In genomic region chr11:117870688-117871365, GRCm38 (mm10) we compare ENCODE assay signal across 8 mouse cellular contexts. TPM values are rescaled to one million over a fixed set of nuclear protein-coding genes. Genes with fewer than 3 reads are reported as not detected.
DNase-seq lines count a peak whose midpoint lies in the region; ATAC-seq and TF ChIP-seq lines count a peak whose summit lies in the region.

No protein-coding gene starts in this region.

- no peak overlapping the region for H3K9ac ChIP-seq in intestine, postnatal 0 days (ENCODE audit: low read depth, low read length)
- H3K9ac ChIP-seq in limb, embryonic 11.5 days (ENCODE audit: low read length) = no peak overlapping the region
- H3K9ac ChIP-seq in stomach, embryonic 16.5 days (ENCODE audit: low read length) = peak overlapping the region; percentile 52

- WGBS in intestine, postnatal 0 days = 40% methylated on average over 12 of the region's 12 CpGs
- WGBS in limb, embryonic 11.5 days = 40% methylated on average over 12 of the region's 12 CpGs
- 36% methylated on average over 12 of the region's 12 CpGs for WGBS in stomach, embryonic 16.5 days

- H3K27me3 ChIP-seq in intestine, postnatal 0 days (replicated peaks; ENCODE audit: control insufficient read depth, insufficient read depth, low read length) = no peaks in the 10 kb centered on the region
- H3K27me3 ChIP-seq in limb, embryonic 11.5 days (ENCODE audit: control insufficient read depth, insufficient read depth, low read length) = no peaks in the 10 kb centered on the region
- H3K27me3 ChIP-seq in stomach, embryonic 16.5 days (ENCODE audit: control insufficient read depth, insufficient read depth, low read length) = no peaks in the 10 kb centered on the region

- peaks cover 4% of the 10 kb centered on the region; the same call in 1 of the 2 replicates for H3K36me3 ChIP-seq in intestine, postnatal 0 days (ENCODE audit: control insufficient read depth, insufficient read depth)
- H3K36me3 ChIP-seq in limb, embryonic 11.5 days (ENCODE audit: control insufficient read depth, insufficient read depth, low read length) = no peaks in the 10 kb centered on the region; the same call in 1 of the 2 replicates
- no peaks in the 10 kb centered on the region for H3K36me3 ChIP-seq in stomach, embryonic 16.5 days (ENCODE audit: control insufficient read depth, insufficient read depth, low read length)

- peaks cover 5% of the 10 kb centered on the region; the same call in 1 of the 2 replicates for H3K4me1 ChIP-seq in intestine, postnatal 0 days (replicated peaks; ENCODE audit: control insufficient read depth, insufficient read depth, low read length)
- H3K4me1 ChIP-seq in limb, embryonic 11.5 days (ENCODE audit: control insufficient read depth, insufficient read depth, low read length) = peaks cover 3% of the 10 kb centered on the region; the same call in 1 of the 2 replicates
- H3K4me1 ChIP-seq in stomach, embryonic 16.5 days (ENCODE audit: control insufficient read depth, insufficient read depth, low read length) = peaks cover 23% of the 10 kb centered on the region

- H3K27ac ChIP-seq in intestine, postnatal 0 days (ENCODE audit: low read depth, low read length) = no peak overlapping the region
- no peak overlapping the region for H3K27ac ChIP-seq in limb, embryonic 11.5 days (replicated peaks; ENCODE audit: low read depth, low read length)
- no peak overlapping the region for H3K27ac ChIP-seq in stomach, embryonic 16.5 days (ENCODE audit: low read length)

- ATAC-seq in intestine, postnatal 0 days = peak; percentile 15; the same call in 1 of the 2 replicates
- no peak for ATAC-seq in limb, embryonic 11.5 days (ENCODE audit: insufficient number of reproducible peaks, low FRiP score, low TSS enrichment, low read depth)
- peak; percentile 70 for ATAC-seq in monocyte, adult 5-6 weeks (replicated peaks; ENCODE audit: insufficient number of reproducible peaks, low FRiP score, low TSS enrichment, poor library complexity, severe bottlenecking)
- ATAC-seq in stomach, embryonic 16.5 days (ENCODE audit: insufficient read depth, low FRiP score) = peak; percentile 26; the same call in 1 of the 2 replicates

- H3K4me2 ChIP-seq in intestine, postnatal 0 days (replicated peaks; ENCODE audit: low read depth) = no peak overlapping the region
- no peak overlapping the region for H3K4me2 ChIP-seq in limb, embryonic 11.5 days (ENCODE audit: low read depth, severe bottlenecking)
- no peak overlapping the region for H3K4me2 ChIP-seq in stomach, embryonic 16.5 days (ENCODE audit: low read depth, low read length)

- H3K9me3 ChIP-seq in intestine, postnatal 0 days (ENCODE audit: control insufficient read depth) = no peaks in the 10 kb centered on the region
- H3K9me3 ChIP-seq in limb, embryonic 11.5 days (ENCODE audit: control insufficient read depth, low read length) = no peaks in the 10 kb centered on the region
- no peaks in the 10 kb centered on the region for H3K9me3 ChIP-seq in stomach, embryonic 16.5 days (replicated peaks; ENCODE audit: control insufficient read depth, low read length)

- peak; percentile 99 for TF ChIP-seq CTCF in intestine, postnatal 0 days (IDR thresholded peaks at IDR 0.05; ENCODE audit: low read depth)

- H3K4me3 ChIP-seq in intestine, postnatal 0 days (ENCODE audit: low read depth, low read length) = no peak overlapping the region
- H3K4me3 ChIP-seq in limb, embryonic 11.5 days (ENCODE audit: low read depth, low read length) = no peak overlapping the region
- no peak overlapping the region for H3K4me3 ChIP-seq in stomach, embryonic 16.5 days (replicated peaks; ENCODE audit: low read length)

- peak; percentile 68 for DNase-seq in urinary bladder, postnatal 14 days (ENCODE audit: low spot score)
- no peak for DNase-seq in urinary bladder, postnatal 10 days (ENCODE audit: low spot score)
- peak; percentile 64 to 81 for DNase-seq in cerebellum, postnatal 4 days (ENCODE audit: low spot score in 2 of 2)
- DNase-seq in gastrocnemius, adult 8-10 months (ENCODE audit: low spot score in 2 of 2) = peak; percentile 49 to 51
- DNase-seq in limb, embryonic 11.5 days (ENCODE audit: low spot score) = peak; percentile 85

RNA-seq across cellular contexts. Expression of gene Tha1, which starts 2.5 kb away (rescaled TPM):
- 1 to 10 TPM; 2.7 to 3.8 (median 3.4) TPM for total RNA-seq in gastrocnemius, adult 8-10 months (2022)
- 15.8 and 16.4 TPM in 2 replicates for polyA plus RNA-seq in intestine, postnatal 0 days (2015; fragmentation: Nextera tagmentation; extraction: Ambion mirVana)
- 1.4 and 1.5 TPM in 2 replicates for polyA plus RNA-seq in limb, embryonic 11.5 days (2014; fragmentation: Nextera tagmentation; extraction: Ambion mirVana)
- total RNA-seq in monocyte, adult 5-6 weeks (2017) = 1.6 to 6.4 TPM (median 1.9 TPM) in 3 replicates
- 6.8 and 8.2 TPM in 2 replicates for polyA plus RNA-seq in stomach, embryonic 16.5 days (2015; fragmentation: Nextera tagmentation; extraction: Ambion mirVana)

RNA-seq across cellular contexts. Expression of gene Tmem235, which starts 10.3 kb away (rescaled TPM):
- total RNA-seq in gastrocnemius, adult 8-10 months (2022) = not detected
- not detected in 2 replicates for polyA plus RNA-seq in intestine, postnatal 0 days (2015; fragmentation: Nextera tagmentation; extraction: Ambion mirVana)
- not detected in 2 replicates for polyA plus RNA-seq in limb, embryonic 11.5 days (2014; fragmentation: Nextera tagmentation; extraction: Ambion mirVana)
- total RNA-seq in monocyte, adult 5-6 weeks (2017) = not detected in 3 replicates
- not detected in 2 replicates for polyA plus RNA-seq in stomach, embryonic 16.5 days (2015; fragmentation: Nextera tagmentation; extraction: Ambion mirVana)

RNA-seq across cellular contexts. Expression of gene Birc5, which starts 21.8 kb away (rescaled TPM):
- under 1 TPM in 1 of 4 experiments, not detected in 3; 0.24 TPM for total RNA-seq in gastrocnemius, adult 8-10 months (2022)
- 84.0 and 86.0 TPM in 2 replicates for polyA plus RNA-seq in intestine, postnatal 0 days (2015; fragmentation: Nextera tagmentation; extraction: Ambion mirVana)
- 400 and 435 TPM in 2 replicates for polyA plus RNA-seq in limb, embryonic 11.5 days (2014; fragmentation: Nextera tagmentation; extraction: Ambion mirVana)
- total RNA-seq in monocyte, adult 5-6 weeks (2017) = 2.5 to 3.4 TPM (median 2.7 TPM) in 3 replicates
- polyA plus RNA-seq in stomach, embryonic 16.5 days (2015; fragmentation: Nextera tagmentation; extraction: Ambion mirVana) = 230 and 247 TPM in 2 replicates

RNA-seq across cellular contexts. Expression of gene Tk1, which starts 44.9 kb away (rescaled TPM):
- total RNA-seq in gastrocnemius, adult 8-10 months (2022) = 1 to 10 TPM; 2.5 to 5.4 (median 4.1) TPM
- polyA plus RNA-seq in intestine, postnatal 0 days (2015; fragmentation: Nextera tagmentation; extraction: Ambion mirVana) = 36.3 and 44.8 TPM in 2 replicates
- 126 and 138 TPM in 2 replicates for polyA plus RNA-seq in limb, embryonic 11.5 days (2014; fragmentation: Nextera tagmentation; extraction: Ambion mirVana)
- 2.4 to 5.5 TPM (median 3.0 TPM) in 3 replicates for total RNA-seq in monocyte, adult 5-6 weeks (2017)
- 120 and 128 TPM in 2 replicates for polyA plus RNA-seq in stomach, embryonic 16.5 days (2015; fragmentation: Nextera tagmentation; extraction: Ambion mirVana)

RNA-seq across cellular contexts. Expression of gene Afmid, which starts 45.1 kb away (rescaled TPM):
- 1 to 10 TPM; 2.0 to 4.6 (median 3.4) TPM for total RNA-seq in gastrocnemius, adult 8-10 months (2022)
- 7.0 and 9.2 TPM in 2 replicates for polyA plus RNA-seq in intestine, postnatal 0 days (2015; fragmentation: Nextera tagmentation; extraction: Ambion mirVana)
- 3.1 and 3.2 TPM in 2 replicates for polyA plus RNA-seq in limb, embryonic 11.5 days (2014; fragmentation: Nextera tagmentation; extraction: Ambion mirVana)
- 6.3 to 21.1 TPM (median 12.4 TPM) in 3 replicates for total RNA-seq in monocyte, adult 5-6 weeks (2017)
- 6.8 and 8.5 TPM in 2 replicates for polyA plus RNA-seq in stomach, embryonic 16.5 days (2015; fragmentation: Nextera tagmentation; extraction: Ambion mirVana)
